Mouse (Mus musculus) kidney, embryonic 15.5 days (tissue): ENCODE measurements around the gene Mta3. TPM values are rescaled to one million over a fixed set of nuclear protein-coding genes. Genes with fewer than 3 reads are reported as not detected.
A peak's percentile ranks its signal among the peaks of the same experiment; 100 is the strongest.
"Not testable (repeated sequence)": the region's sequence is repeated elsewhere in the genome, so short reads cannot be mapped to it uniquely, and the experiment has no call there.

ENCODE experiments used
- ATAC-seq: fragments of 200-750 bp; cut with Nextera tagmentation; replicated peaks from 2 replicates; pipeline ENCODE4 v1.8.0; 2017; ENCODE audit warnings: moderate TSS enrichment; ENCODE audit not compliant: low FRiP score
- H3K27ac ChIP-seq: fragments of 300-500 bp; sonication (generic); 2 replicates; pipeline ENCODE4 v1.5.1; 2015; ENCODE audit warnings: mild to moderate bottlenecking, inconsistent platforms
- H3K27me3 ChIP-seq: fragments of 300-500 bp; sonication (generic); 2 replicates; pipeline ENCODE4 v1.6.1; 2015; ENCODE audit warnings: inconsistent platforms
- H3K36me3 ChIP-seq: fragments of 300-500 bp; sonication (generic); 2 replicates; pipeline ENCODE4 v1.6.1; 2015; ENCODE audit warnings: inconsistent platforms
- H3K4me1 ChIP-seq: fragments of 300-500 bp; sonication (generic); 2 replicates; pipeline ENCODE4 v1.6.1; 2015; ENCODE audit warnings: inconsistent platforms
- H3K4me2 ChIP-seq: fragments of 300-500 bp; sonication (generic); 2 replicates; pipeline ENCODE4 v1.6.1; 2015; ENCODE audit warnings: moderate library complexity, mild to moderate bottlenecking, inconsistent platforms
- H3K4me3 ChIP-seq: fragments of 300-500 bp; sonication (generic); replicated peaks from 2 replicates; pipeline ENCODE4 v1.5.1; 2015; ENCODE audit warnings: mild to moderate bottlenecking, inconsistent platforms
- H3K9ac ChIP-seq: fragments of 300-500 bp; sonication (generic); 2 replicates; pipeline ENCODE4 v1.6.1; 2015; ENCODE audit warnings: mild to moderate bottlenecking, inconsistent platforms
- H3K9me3 ChIP-seq: fragments of 300-500 bp; sonication (generic); replicated peaks from 2 replicates; pipeline ENCODE4 v1.6.1; 2016; ENCODE audit warnings: inconsistent platforms
- WGBS: fragments of 180-500 bp; shearing (Covaris S2); methylation state at CpG from one replicate; pipeline ENCODE4 v1.1.7; 2015; ENCODE audit warnings: mixed read lengths; 5-methylcytosine and 5-hydroxymethylcytosine counted together
- polyA plus RNA-seq: library from polyadenylated mRNA; unstranded; fragments of >200 nt; fragmentation: Nextera tagmentation; extraction: Ambion mirVana; gene quantifications from 2 replicates; pipeline ENCODE4 v1.2.1, GENCODE M21; 2015

Mta3 gene
- polyA plus RNA-seq, 1 experiment from 2014 or later, result 45.9 TPM

GRCm38 (mm10) chr17:83860968-83861367 lies 155.0 kb downstream of the Mta3 start:
- ATAC-seq, H3K27me3 ChIP-seq, H3K9me3 ChIP-seq, H3K36me3 ChIP-seq: not testable (repeated sequence)
- 65% methylated on average over 8 of the region's 8 CpGs for WGBS
- Histone ChIP-seq H3K4me2 (peak overlapping the region; percentile 87), H3K4me3 (peak overlapping the region; percentile 82), H3K27ac (peak overlapping the region; percentile 94; the same call in 1 of the 2 replicates), H3K9ac (peak overlapping the region; percentile 73; the same call in 1 of the 2 replicates), H3K4me1 (peaks cover 11% of the 10 kb centered on the region)

GRCm38 (mm10) chr17:83861444-83862133 lies 155.6 kb downstream of the Mta3 start:
- Histone ChIP-seq H3K27me3 (no peaks in the 10 kb centered on the region), H3K4me2 (peak overlapping the region; percentile 87), H3K9me3 (no peaks in the 10 kb centered on the region), H3K4me3 (peak overlapping the region; percentile 82), H3K36me3 (no peaks in the 10 kb centered on the region), H3K27ac (peak overlapping the region; percentile 94), H3K9ac (peak overlapping the region; percentile 73), H3K4me1 (peaks cover 11% of the 10 kb centered on the region)
- WGBS, result under 1% methylated on average over 62 of the region's 62 CpGs
- peak; percentile 93 for ATAC-seq

- Histone ChIP-seq H3K27me3 (no peaks in the 10 kb centered on the region), H3K4me1 (peaks cover 13% of the 10 kb centered on the region), H3K9me3 (no peaks in the 10 kb centered on the region), H3K4me3 (peak overlapping the region; percentile 82), H3K27ac (peak overlapping the region; percentile 94), H3K4me2 (peak overlapping the region; percentile 87), H3K36me3 (no peaks in the 10 kb centered on the region), H3K9ac (peak overlapping the region; percentile 73)
- under 1% methylated on average over 27 of the region's 27 CpGs for WGBS
- ATAC-seq, result peak; percentile 73
Measured at GRCm38 (mm10) chr17:83862134-83862881, 156.3 kb downstream of the Mta3 start.

- Histone ChIP-seq H3K27me3 (no peaks in the 10 kb centered on the region), H3K36me3 (no peaks in the 10 kb centered on the region), H3K9me3 (no peaks in the 10 kb centered on the region), H3K4me2 (no peak overlapping the region), H3K4me1 (peaks cover 13% of the 10 kb centered on the region), H3K9ac (no peak overlapping the region), H3K4me3 (no peak overlapping the region), H3K27ac (no peak overlapping the region)
- WGBS, result 46% methylated on average over 7 of the region's 7 CpGs
- no peak for ATAC-seq
Measured at GRCm38 (mm10) chr17:83865366-83865765, 159.4 kb downstream of the Mta3 start.

GRCm38 (mm10) chr17:83866582-83866981 lies 160.6 kb downstream of the Mta3 start:
- ATAC-seq, result no peak
- WGBS, result 17% methylated on average over 10 of the region's 10 CpGs

GRCm38 (mm10) chr17:83870385-83870784 lies 164.4 kb downstream of the Mta3 start:
- no peak overlapping the region for H3K4me2 ChIP-seq
- H3K9ac ChIP-seq, result no peak overlapping the region
- H3K27ac ChIP-seq, result no peak overlapping the region
- H3K36me3 ChIP-seq, result no peaks in the 10 kb centered on the region
- peaks cover 17% of the 10 kb centered on the region for H3K4me1 ChIP-seq
- 90% methylated on average over 4 of the region's 4 CpGs for WGBS
- H3K9me3 ChIP-seq, result no peaks in the 10 kb centered on the region
- ATAC-seq, result no peak
- no peaks in the 10 kb centered on the region for H3K27me3 ChIP-seq
- H3K4me3 ChIP-seq, result no peak overlapping the region

More at GRCm38 (mm10) chr17:83866582-83866981, 160.6 kb downstream of the Mta3 start:
- Histone ChIP-seq H3K36me3 (no peaks in the 10 kb centered on the region), H3K9me3 (no peaks in the 10 kb centered on the region), H3K27me3 (no peaks in the 10 kb centered on the region), H3K4me2 (no peak overlapping the region), H3K27ac (no peak overlapping the region), H3K4me1 (peaks cover 13% of the 10 kb centered on the region), H3K4me3 (no peak overlapping the region), H3K9ac (no peak overlapping the region)

Other genes with a start within 250 kb of the Mta3 start
- 189 and 196 TPM in 2 replicates for gene Cox7a2l, start 188.8 kb upstream of the Mta3 start, polyA plus RNA-seq
- gene Kcng3, start 74.3 kb upstream of the Mta3 start, polyA plus RNA-seq, result 0.05 TPM in 1 of 2 replicates, not detected in the other
- 1.8 and 2.3 TPM in 2 replicates for gene Haao, start 141.8 kb downstream of the Mta3 start, polyA plus RNA-seq